Mouse (Mus musculus) bone marrow, adult 2 months (tissue): ENCODE data around the gene Hivep3.

ENCODE experiments used
- CTCF ChIP-seq: fragments of 200-500 bp; IDR thresholded peaks from 2 replicates; pipeline ENCODE4 v1.5.1; 2011; ENCODE audit warnings: low read length, control low read depth; ENCODE audit not compliant: control insufficient read depth, insufficient read depth
- POLR2A ChIP-seq: fragments of 200-500 bp; IDR thresholded peaks from 2 replicates; pipeline ENCODE4 v1.6.1; 2011; ENCODE audit warnings: low read depth, mild to moderate bottlenecking, control low read depth, low read length, borderline replicate concordance; ENCODE audit not compliant: control insufficient read depth

DNA sequence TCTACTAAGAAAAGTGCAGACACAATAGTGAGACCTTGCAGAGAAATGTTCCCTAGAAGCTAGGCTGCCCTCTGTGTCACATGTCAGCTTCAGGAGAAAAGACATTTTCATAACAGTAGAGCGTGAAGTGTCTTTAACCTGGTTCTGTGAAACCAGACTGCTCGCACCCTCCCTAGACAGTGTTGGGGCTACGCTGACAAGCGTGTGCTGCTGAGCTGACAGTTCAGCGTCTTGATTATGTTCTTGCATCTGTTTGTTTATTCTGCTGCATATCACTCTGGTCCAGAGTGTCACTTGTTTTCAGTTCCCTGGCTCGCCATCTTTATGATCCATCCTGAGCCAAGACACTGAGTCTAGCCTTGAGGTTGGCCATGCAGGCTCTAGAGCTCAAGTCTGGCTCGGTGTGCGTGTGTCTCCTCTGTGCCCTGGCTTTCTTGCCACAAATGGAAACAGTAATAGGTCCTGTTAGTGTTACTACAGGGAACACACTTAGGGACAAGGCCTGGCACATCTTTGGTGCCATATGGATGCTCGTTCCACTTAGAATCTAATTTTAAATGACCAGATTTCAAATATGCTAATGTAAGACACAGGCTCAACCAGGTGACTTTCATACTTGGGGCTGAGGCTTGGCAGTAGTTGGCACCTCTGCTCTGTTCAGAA, 28.0 kb downstream of the Hivep3 start:
- TF ChIP-seq CTCF: no peak
- TF ChIP-seq POLR2A: no peak
